Mouse (Mus musculus) CH12.LX (cell line): ENCODE results near the gene Cuedc1. TPM values are rescaled to one million over a fixed set of nuclear protein-coding genes. Genes with fewer than 3 reads are reported as not detected.

Experiments used
- DNase-seq: peaks from one replicate; pipeline ENCODE4 v3.0.0-alpha.2; 2013; ENCODE audit errors: extremely low read depth
- H3K27ac ChIP-seq: 2 replicates; pipeline ENCODE4 v1.5.1; 2012; ENCODE audit warnings: low read depth, mild to moderate bottlenecking, control low read depth, moderate library complexity; ENCODE audit not compliant: insufficient read depth
- H3K27me3 ChIP-seq: replicated peaks from 2 replicates; pipeline ENCODE3; 2012; ENCODE audit warnings: inconsistent platforms
- H3K36me3 ChIP-seq, 2 experiments: replicated peaks in 1 of 2; 2 replicates each; pipeline versions ENCODE3 to v1.6.1; 2012; ENCODE audit warnings: inconsistent platforms in 1 of 2, low read length in 1 of 2, mild to moderate bottlenecking in 1 of 2, mixed read lengths in 1 of 2, moderate library complexity in 1 of 2; ENCODE audit not compliant: control insufficient read depth in 1 of 2, insufficient read depth in 1 of 2
- H3K4me1 ChIP-seq, 2 experiments: 2 replicates each; pipeline ENCODE4 v1.6.1; 2012; ENCODE audit warnings: inconsistent platforms in 1 of 2, moderate library complexity in 1 of 2; ENCODE audit not compliant: insufficient read depth in 2 of 2, control insufficient read depth in 1 of 2
- H3K4me2 ChIP-seq: 2 replicates; pipeline ENCODE4 v1.6.1; 2012; ENCODE audit warnings: low read depth, mild to moderate bottlenecking, control low read depth; ENCODE audit not compliant: poor library complexity, insufficient read depth, severe bottlenecking
- H3K4me3 ChIP-seq, 3 experiments: fragments of 150-350 bp in 1 of 3; sonication (generic) in 1 of 3; replicated peaks in 1 of 3; 2 replicates each; pipeline versions ENCODE3 to v1.5.1; 2011 to 2012; ENCODE audit warnings: low read depth in 2 of 3, low read length in 2 of 3, mild to moderate bottlenecking in 2 of 3, moderate library complexity in 2 of 3, control low read depth in 1 of 3, improper control_type of control experiment in 1 of 3, inconsistent platforms in 1 of 3, mixed read lengths in 1 of 3; ENCODE audit not compliant: poor library complexity in 1 of 3
- H3K79me2 ChIP-seq: replicated peaks from 2 replicates; pipeline ENCODE4 v1.6.1; 2012; ENCODE audit warnings: mild to moderate bottlenecking, moderate library complexity; ENCODE audit not compliant: control insufficient read depth, poor library complexity, insufficient read depth, severe bottlenecking; ENCODE audit errors: extremely low read depth
- H3K9ac ChIP-seq: 2 replicates; pipeline ENCODE4 v1.6.1; 2012; ENCODE audit warnings: low read depth, mild to moderate bottlenecking, control low read depth, moderate library complexity; ENCODE audit not compliant: insufficient read depth
- H3K9me3 ChIP-seq: replicated peaks from 2 replicates; pipeline ENCODE3; 2012; ENCODE audit warnings: low read length, inconsistent platforms, mixed read lengths
- CHD1 ChIP-seq: IDR thresholded peaks from 2 replicates; pipeline ENCODE4 v1.6.1; 2012; ENCODE audit warnings: low read depth, low read length, improper control_type of control experiment, inconsistent platforms
- CHD2 ChIP-seq: IDR thresholded peaks from 2 replicates; pipeline ENCODE4 v1.6.1; 2011; ENCODE audit warnings: low read length, improper control_type of control experiment
- ELF1 ChIP-seq: IDR thresholded peaks from 2 replicates; pipeline ENCODE4 v1.6.1; 2014; ENCODE audit warnings: low read depth, mild to moderate bottlenecking, inconsistent platforms, low read length, improper control_type of control experiment
- EP300 ChIP-seq: IDR thresholded peaks from 2 replicates; pipeline ENCODE4 v1.6.1; 2011; ENCODE audit warnings: low read length, improper control_type of control experiment
- ETS1 ChIP-seq: conservative IDR thresholded peaks from 2 replicates; pipeline ENCODE4 v1.6.1; 2012; ENCODE audit warnings: low read depth, mild to moderate bottlenecking, inconsistent platforms, low read length, improper control_type of control experiment, moderate library complexity
- HCFC1 ChIP-seq: IDR thresholded peaks from 2 replicates; pipeline ENCODE4 v1.6.1; 2012; ENCODE audit warnings: low read depth, mild to moderate bottlenecking, inconsistent platforms, low read length, improper control_type of control experiment
- JUND ChIP-seq: conservative IDR thresholded peaks from 2 replicates; pipeline ENCODE4 v1.6.1; 2011; ENCODE audit warnings: low read depth, low read length, improper control_type of control experiment
- KAT2A ChIP-seq: IDR thresholded peaks from 2 replicates; pipeline ENCODE4 v1.6.1; 2012; ENCODE audit warnings: low read length, improper control_type of control experiment, inconsistent platforms; ENCODE audit not compliant: insufficient replicate concordance
- MAFK ChIP-seq: IDR thresholded peaks from 2 replicates; pipeline ENCODE4 v1.6.1; 2011; ENCODE audit warnings: low read length, improper control_type of control experiment; ENCODE audit not compliant: insufficient replicate concordance
- MEF2A ChIP-seq: IDR thresholded peaks from 2 replicates; pipeline ENCODE4 v1.6.1; 2014; ENCODE audit warnings: low read depth, mild to moderate bottlenecking, inconsistent platforms, low read length, improper control_type of control experiment, borderline replicate concordance
- MXI1 ChIP-seq: IDR thresholded peaks from 2 replicates; pipeline ENCODE4 v1.6.1; 2011; ENCODE audit warnings: mild to moderate bottlenecking, low read depth, low read length, improper control_type of control experiment
- RAD21 ChIP-seq: IDR thresholded peaks from 2 replicates; pipeline ENCODE4 v1.6.1; 2011; ENCODE audit warnings: low read depth, mild to moderate bottlenecking, low read length, improper control_type of control experiment, moderate library complexity
- SIN3A ChIP-seq: IDR thresholded peaks from 2 replicates; pipeline ENCODE4 v1.6.1; 2012; ENCODE audit warnings: low read length, improper control_type of control experiment, inconsistent platforms
- TBP ChIP-seq: conservative IDR thresholded peaks from 2 replicates; pipeline ENCODE4 v1.6.1; 2011; ENCODE audit warnings: low read depth, low read length, improper control_type of control experiment
- UBTF ChIP-seq: IDR thresholded peaks from 2 replicates; pipeline ENCODE4 v1.6.1; 2012; ENCODE audit warnings: low read depth, mild to moderate bottlenecking, inconsistent platforms, low read length, improper control_type of control experiment, moderate library complexity
- USF1 ChIP-seq: IDR thresholded peaks from 2 replicates; pipeline ENCODE4 v1.6.1; 2014; ENCODE audit warnings: low read depth, mild to moderate bottlenecking, inconsistent platforms, low read length, improper control_type of control experiment
- USF2 ChIP-seq: conservative IDR thresholded peaks from 2 replicates; pipeline ENCODE4 v1.6.1; 2011; ENCODE audit warnings: low read depth, low read length, improper control_type of control experiment
- ZC3H11A ChIP-seq: IDR thresholded peaks from 2 replicates; pipeline ENCODE4 v1.6.1; 2012; ENCODE audit warnings: low read depth, mild to moderate bottlenecking, inconsistent platforms, low read length, improper control_type of control experiment
- ZMIZ1 ChIP-seq: IDR thresholded peaks from 2 replicates; pipeline ENCODE4 v1.6.1; 2012; ENCODE audit warnings: low read depth, mild to moderate bottlenecking, inconsistent platforms, low read length, improper control_type of control experiment
- dilution Hi-C: fragments of 300-500 bp; cut with MboI; formaldehyde crosslinking; loops from 2 replicates; pipeline ENCODE4 v1.14.3; 2020; ENCODE audit warnings: low sequenced_read_pairs; ENCODE audit not compliant: extremely low pct_unique_long_range_greater_than_20kb, extremely low pct_ligation_motif_present
- in situ Hi-C: fragments of 300-500 bp; cut with MboI; formaldehyde crosslinking; loops from 3 replicates; pipeline ENCODE4 v1.14.3; 2019; ENCODE audit warnings: low sequenced_read_pairs, low pct_ligation_motif_present, low pct_unique_long_range_greater_than_20kb, mixed read lengths
- polyA plus RNA-seq: library from polyadenylated mRNA; unstranded; fragments of >175 nt; gene quantifications from 2 replicates; pipeline ENCODE4 v1.2.1, GENCODE M21; 2012; ENCODE audit warnings: low read depth; ENCODE audit not compliant: insufficient read length
- total RNA-seq, 2 experiments: library from RNA; depleted of rRNA; stranded (reverse); fragments of 300-350 nt in 1 of 2; fragments of >200 nt in 1 of 2; gene quantifications; 2 replicates each; pipeline ENCODE4 v1.2.3; 2012 to 2014

Cuedc1 gene
- total and polyA plus RNA-seq, 3 experiments = 0.20 to 0.51 (median 0.47) TPM

- Histone ChIP-seq H3K4me3 (no peak overlapping the region), H3K4me2 (no peak overlapping the region), H3K4me1 (peaks cover 5 to 39% of the 10 kb centered on the region in 2 experiments; a peak in 2 of 4 replicates), H3K9me3 (no peaks in the 10 kb centered on the region), H3K27me3 (peaks cover 67% of the 10 kb centered on the region), H3K79me2 (no peaks in the 10 kb centered on the region), H3K27ac (no peak overlapping the region), H3K9ac (no peak overlapping the region), H3K36me3 (no peaks in the 10 kb centered on the region)
- DNase-seq = no peak
- in situ Hi-C loops (no loop called here), dilution Hi-C loops (loop anchor here (25.0 kb wide), 1 partner anchor 122 kb away; the partner anchor contains the start of gene Vezf1)
- TF ChIP-seq EP300 = no peak
- TF ChIP-seq MXI1 = no peak
- no peak for TF ChIP-seq SIN3A
- no peak for TF ChIP-seq JUND
- no peak for TF ChIP-seq UBTF
- no peak for TF ChIP-seq ELF1
- no peak for TF ChIP-seq RAD21
These were observed 86.8 kb downstream of the Cuedc1 start for GRCm38 (mm10) chr11:88184632-88185180.

GRCm38 (mm10) chr11:88186078-88186946 lies 88.5 kb downstream of the Cuedc1 start:
- Histone ChIP-seq H3K27me3 (peaks cover 68% of the 10 kb centered on the region), H3K9me3 (no peaks in the 10 kb centered on the region), H3K27ac (no peak overlapping the region), H3K9ac (no peak overlapping the region), H3K4me2 (no peak overlapping the region), H3K36me3 (no peaks in the 10 kb centered on the region), H3K79me2 (no peaks in the 10 kb centered on the region), H3K4me3 (no peak overlapping the region), H3K4me1 (peaks cover 5 to 39% of the 10 kb centered on the region in 2 experiments; a peak in 2 of 4 replicates)
- in situ Hi-C loops (no loop called here), dilution Hi-C loops (loop anchor here (25.0 kb wide), 1 partner anchor 124 kb away; the partner anchor contains the start of gene Vezf1)
- TF ChIP-seq MXI1 (no peak), SIN3A (no peak), KAT2A (no peak), ZC3H11A (no peak), MAFK (no peak), MEF2A (no peak), USF2 (no peak), ETS1 (no peak), CHD1 (no peak), CHD2 (no peak), TBP (no peak), ZMIZ1 (no peak), HCFC1 (no peak), ELF1 (no peak), USF1 (no peak)
- no peak for DNase-seq
